Mouse (Mus musculus): ENCODE data around the gene Frmpd1.

The Frmpd1 gene

GRCm38 (mm10) chr4:45184521-45185330 lies at the start of gene Frmpd1:
Gene Frmpd1, plus strand, starts transcription at chr4:45184875.
- Histone ChIP-seq H3K27me3 (ENCODE audit: control insufficient read depth, insufficient read depth, low read length, poor library complexity, severe bottlenecking) (no peaks in the 10 kb centered on the region; the same call in none of the 2 replicates), H3K36me3 (ENCODE audit: control insufficient read depth, insufficient read depth, low read length, poor library complexity, severe bottlenecking) (no peaks in the 10 kb centered on the region)
- peak; percentile 35 for DNase-seq (ENCODE audit: low read depth, low spot score)

- H3K36me3 ChIP-seq (ENCODE audit: control insufficient read depth, insufficient read depth, low read length, poor library complexity, severe bottlenecking): no peaks in the 10 kb centered on the region
- no peak for DNase-seq (ENCODE audit: low read depth, low spot score)
- no peaks in the 10 kb centered on the region for H3K27me3 ChIP-seq (ENCODE audit: control insufficient read depth, insufficient read depth, low read length, poor library complexity, severe bottlenecking)
Observed at GRCm38 (mm10) chr4:45137636-45138035, 47.0 kb upstream of the Frmpd1 start.

GRCm38 (mm10) chr4:45141835-45142234 lies 42.8 kb upstream of the Frmpd1 start:
- Histone ChIP-seq H3K36me3 (ENCODE audit: control insufficient read depth, insufficient read depth, low read length, poor library complexity, severe bottlenecking) (no peaks in the 10 kb centered on the region), H3K27me3 (ENCODE audit: control insufficient read depth, insufficient read depth, low read length, poor library complexity, severe bottlenecking) (no peaks in the 10 kb centered on the region)
- DNase-seq (ENCODE audit: low read depth, low spot score): no peak

- H3K36me3 ChIP-seq (ENCODE audit: control insufficient read depth, insufficient read depth, low read length, poor library complexity, severe bottlenecking): no peaks in the 10 kb centered on the region
- no peaks in the 10 kb centered on the region for H3K27me3 ChIP-seq (ENCODE audit: control insufficient read depth, insufficient read depth, low read length, poor library complexity, severe bottlenecking)
- DNase-seq (ENCODE audit: low read depth, low spot score): no peak
Observed at GRCm38 (mm10) chr4:45142411-45142810, 42.3 kb upstream of the Frmpd1 start.

- no peak for DNase-seq (ENCODE audit: low read depth, low spot score)
- Histone ChIP-seq H3K27me3 (ENCODE audit: control insufficient read depth, insufficient read depth, low read length, poor library complexity, severe bottlenecking) (no peaks in the 10 kb centered on the region), H3K36me3 (ENCODE audit: control insufficient read depth, insufficient read depth, low read length, poor library complexity, severe bottlenecking) (no peaks in the 10 kb centered on the region)
Observed at GRCm38 (mm10) chr4:45143005-45143404, 41.7 kb upstream of the Frmpd1 start.

- DNase-seq (ENCODE audit: low read depth, low spot score): no peak
- Histone ChIP-seq H3K27me3 (ENCODE audit: control insufficient read depth, insufficient read depth, low read length, poor library complexity, severe bottlenecking) (no peaks in the 10 kb centered on the region), H3K36me3 (ENCODE audit: control insufficient read depth, insufficient read depth, low read length, poor library complexity, severe bottlenecking) (no peaks in the 10 kb centered on the region)
Observed at GRCm38 (mm10) chr4:45156433-45156832, 28.2 kb upstream of the Frmpd1 start.

GRCm38 (mm10) chr4:45158608-45159007 lies 26.1 kb upstream of the Frmpd1 start:
- Histone ChIP-seq H3K27me3 (ENCODE audit: control insufficient read depth, insufficient read depth, low read length, poor library complexity, severe bottlenecking) (no peaks in the 10 kb centered on the region), H3K36me3 (ENCODE audit: control insufficient read depth, insufficient read depth, low read length, poor library complexity, severe bottlenecking) (no peaks in the 10 kb centered on the region)
- DNase-seq (ENCODE audit: low read depth, low spot score): no peak

- no peak for DNase-seq (ENCODE audit: low read depth, low spot score)
- H3K27me3 ChIP-seq (ENCODE audit: control insufficient read depth, insufficient read depth, low read length, poor library complexity, severe bottlenecking): no peaks in the 10 kb centered on the region
- H3K36me3 ChIP-seq (ENCODE audit: control insufficient read depth, insufficient read depth, low read length, poor library complexity, severe bottlenecking): no peaks in the 10 kb centered on the region
Observed at GRCm38 (mm10) chr4:45160773-45161172, 23.9 kb upstream of the Frmpd1 start.

- H3K27me3 ChIP-seq (ENCODE audit: control insufficient read depth, insufficient read depth, low read length, poor library complexity, severe bottlenecking): no peaks in the 10 kb centered on the region
- DNase-seq (ENCODE audit: low read depth, low spot score): peak; percentile 49
- no peaks in the 10 kb centered on the region for H3K36me3 ChIP-seq (ENCODE audit: control insufficient read depth, insufficient read depth, low read length, poor library complexity, severe bottlenecking)
Observed at GRCm38 (mm10) chr4:45163711-45164110, 21.0 kb upstream of the Frmpd1 start.

- H3K36me3 ChIP-seq (ENCODE audit: control insufficient read depth, insufficient read depth, low read length, poor library complexity, severe bottlenecking): no peaks in the 10 kb centered on the region
- no peak for DNase-seq (ENCODE audit: low read depth, low spot score)
- H3K27me3 ChIP-seq (ENCODE audit: control insufficient read depth, insufficient read depth, low read length, poor library complexity, severe bottlenecking): no peaks in the 10 kb centered on the region
Observed at GRCm38 (mm10) chr4:45165477-45165876, 19.2 kb upstream of the Frmpd1 start.

- H3K27me3 ChIP-seq (ENCODE audit: control insufficient read depth, insufficient read depth, low read length, poor library complexity, severe bottlenecking): no peaks in the 10 kb centered on the region
- H3K36me3 ChIP-seq (ENCODE audit: control insufficient read depth, insufficient read depth, low read length, poor library complexity, severe bottlenecking): no peaks in the 10 kb centered on the region
- no peak for DNase-seq (ENCODE audit: low read depth, low spot score)
Observed at GRCm38 (mm10) chr4:45165955-45166354, 18.7 kb upstream of the Frmpd1 start.

GRCm38 (mm10) chr4:45171340-45171739 lies 13.3 kb upstream of the Frmpd1 start:
- Histone ChIP-seq H3K36me3 (ENCODE audit: control insufficient read depth, insufficient read depth, low read length, poor library complexity, severe bottlenecking) (no peaks in the 10 kb centered on the region), H3K27me3 (ENCODE audit: control insufficient read depth, insufficient read depth, low read length, poor library complexity, severe bottlenecking) (no peaks in the 10 kb centered on the region)
- no peak for DNase-seq (ENCODE audit: low read depth, low spot score)

GRCm38 (mm10) chr4:45183818-45184520 lies 706 bp upstream of the Frmpd1 start:
- no peaks in the 10 kb centered on the region for H3K36me3 ChIP-seq (ENCODE audit: control insufficient read depth, insufficient read depth, low read length, poor library complexity, severe bottlenecking)
- no peak for DNase-seq (ENCODE audit: low read depth, low spot score)

GRCm38 (mm10) chr4:45185331-45185669 lies 625 bp downstream of the Frmpd1 start:
- peak; percentile 2 for DNase-seq (ENCODE audit: low read depth, low spot score)
- Histone ChIP-seq H3K36me3 (ENCODE audit: control insufficient read depth, insufficient read depth, low read length, poor library complexity, severe bottlenecking) (no peaks in the 10 kb centered on the region), H3K27me3 (ENCODE audit: control insufficient read depth, insufficient read depth, low read length, poor library complexity, severe bottlenecking) (no peaks in the 10 kb centered on the region; the same call in none of the 2 replicates)

More at GRCm38 (mm10) chr4:45183818-45184520, 706 bp upstream of the Frmpd1 start:
- no peaks in the 10 kb centered on the region; the same call in none of the 2 replicates for H3K27me3 ChIP-seq (ENCODE audit: control insufficient read depth, insufficient read depth, low read length, poor library complexity, severe bottlenecking)

- DNase-seq (ENCODE audit: low read depth, low spot score): no peak
- no peaks in the 10 kb centered on the region for H3K27me3 ChIP-seq (ENCODE audit: control insufficient read depth, insufficient read depth, low read length, poor library complexity, severe bottlenecking)
- no peaks in the 10 kb centered on the region for H3K36me3 ChIP-seq (ENCODE audit: control insufficient read depth, insufficient read depth, low read length, poor library complexity, severe bottlenecking)
Observed at GRCm38 (mm10) chr4:45198296-45198695, 13.6 kb downstream of the Frmpd1 start.

All from splenic B cell, adult 2 months (primary cell).